Mouse (Mus musculus): ENCODE data around the gene Agmo. TPM values are rescaled to one million over a fixed set of nuclear protein-coding genes. Genes with fewer than 3 reads are reported as not detected.

The Agmo gene
- polyA plus RNA-seq, 1 experiment from 2014 or later, result 37.2 TPM

GRCm38 (mm10) chr12:37507406-37507805 is 266.0 kb downstream of the Agmo start:
- Histone ChIP-seq H3K36me3 (replicated peaks; ENCODE audit: insufficient read depth, low read length) (no peaks in the 10 kb centered on the region), H3K27me3 (ENCODE audit: insufficient read depth, low read length) (no peaks in the 10 kb centered on the region), H3K27ac (ENCODE audit: low read depth) (no peak overlapping the region), H3K9ac (replicated peaks) (no peak overlapping the region), H3K4me1 (ENCODE audit: insufficient read depth) (no peaks in the 10 kb centered on the region), H3K4me3 (ENCODE audit: low read depth, low read length) (no peak overlapping the region), H3K4me2 (ENCODE audit: low read depth, low read length) (no peak overlapping the region), H3K9me3 (ENCODE audit: low read length) (no peaks in the 10 kb centered on the region)
- no peak for ATAC-seq
- TF ChIP-seq CTCF (IDR thresholded peaks at IDR 0.05; ENCODE audit: low read depth), result no peak
- no peak for TF ChIP-seq EP300 (IDR thresholded peaks at IDR 0.05; ENCODE audit: low read depth)
- 45% methylated on average over 1 of the region's 1 CpGs for WGBS (ENCODE audit: insufficient replicate concordance)
- no peak for DNase-seq

- 76% methylated on average over 2 of the region's 2 CpGs for WGBS (ENCODE audit: insufficient replicate concordance)
- Histone ChIP-seq H3K4me2 (ENCODE audit: low read depth, low read length) (no peak overlapping the region), H3K9me3 (ENCODE audit: low read length) (no peaks in the 10 kb centered on the region), H3K4me1 (ENCODE audit: insufficient read depth) (no peaks in the 10 kb centered on the region), H3K27ac (ENCODE audit: low read depth) (no peak overlapping the region), H3K9ac (replicated peaks) (no peak overlapping the region), H3K27me3 (ENCODE audit: insufficient read depth, low read length) (no peaks in the 10 kb centered on the region), H3K36me3 (replicated peaks; ENCODE audit: insufficient read depth, low read length) (no peaks in the 10 kb centered on the region), H3K4me3 (ENCODE audit: low read depth, low read length) (no peak overlapping the region)
- DNase-seq (no peak), ATAC-seq (no peak)
- TF ChIP-seq CTCF (IDR thresholded peaks at IDR 0.05; ENCODE audit: low read depth) (no peak), EP300 (IDR thresholded peaks at IDR 0.05; ENCODE audit: low read depth) (no peak)
These were observed 266.4 kb downstream of the Agmo start for GRCm38 (mm10) chr12:37507826-37508225.

GRCm38 (mm10) chr12:37521772-37522171 is 280.3 kb downstream of the Agmo start:
- H3K9me3 ChIP-seq (ENCODE audit: low read length), result peaks cover 7% of the 10 kb centered on the region; the same call in 1 of the 2 replicates
- H3K4me3 ChIP-seq (ENCODE audit: low read depth, low read length), result no peak overlapping the region
- no peak overlapping the region for H3K9ac ChIP-seq (replicated peaks)
- no peak overlapping the region for H3K27ac ChIP-seq (ENCODE audit: low read depth)
- TF ChIP-seq CTCF (IDR thresholded peaks at IDR 0.05; ENCODE audit: low read depth) (no peak), EP300 (IDR thresholded peaks at IDR 0.05; ENCODE audit: low read depth) (no peak)
- ATAC-seq (no peak), DNase-seq (no peak)
- 48% methylated on average over 1 of the region's 1 CpGs for WGBS (ENCODE audit: insufficient replicate concordance)
- no peaks in the 10 kb centered on the region for H3K36me3 ChIP-seq (replicated peaks; ENCODE audit: insufficient read depth, low read length)
- H3K4me2 ChIP-seq (ENCODE audit: low read depth, low read length), result no peak overlapping the region
- H3K4me1 ChIP-seq (ENCODE audit: insufficient read depth), result no peaks in the 10 kb centered on the region
- no peaks in the 10 kb centered on the region for H3K27me3 ChIP-seq (ENCODE audit: insufficient read depth, low read length)

- no peak for DNase-seq
- WGBS (ENCODE audit: insufficient replicate concordance), result 67% methylated on average over 3 of the region's 3 CpGs
- Histone ChIP-seq H3K27ac (ENCODE audit: low read depth) (no peak overlapping the region), H3K9ac (replicated peaks) (no peak overlapping the region), H3K4me3 (ENCODE audit: low read depth, low read length) (no peak overlapping the region), H3K9me3 (ENCODE audit: low read length) (peaks cover 7% of the 10 kb centered on the region; the same call in 1 of the 2 replicates), H3K4me2 (ENCODE audit: low read depth, low read length) (no peak overlapping the region), H3K27me3 (ENCODE audit: insufficient read depth, low read length) (no peaks in the 10 kb centered on the region), H3K4me1 (ENCODE audit: insufficient read depth) (no peaks in the 10 kb centered on the region), H3K36me3 (replicated peaks; ENCODE audit: insufficient read depth, low read length) (no peaks in the 10 kb centered on the region)
- TF ChIP-seq EP300 (IDR thresholded peaks at IDR 0.05; ENCODE audit: low read depth), result no peak
- no peak for TF ChIP-seq CTCF (IDR thresholded peaks at IDR 0.05; ENCODE audit: low read depth)
- ATAC-seq, result no peak
These were observed 283.2 kb downstream of the Agmo start for GRCm38 (mm10) chr12:37524662-37525061.

DNA sequence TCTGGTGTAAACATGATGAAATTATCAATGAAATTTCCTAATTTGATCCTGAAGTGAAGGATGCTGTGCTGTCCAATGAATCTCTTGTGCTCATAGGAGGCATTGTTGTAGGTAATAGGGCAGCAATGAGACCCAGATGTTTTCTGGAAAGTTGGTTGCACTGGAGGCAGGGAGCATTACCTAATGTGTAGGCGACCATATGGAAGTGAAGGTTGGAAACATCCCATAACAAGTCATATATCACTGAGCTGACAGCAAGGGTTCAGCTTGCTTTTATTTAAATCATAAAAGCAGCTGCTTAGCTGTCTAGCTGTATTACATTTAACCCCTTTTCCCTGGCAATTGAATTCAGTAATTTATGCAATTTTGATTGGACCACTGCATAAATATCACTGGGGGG is 299.6 kb downstream of the Agmo start:
- Histone ChIP-seq H3K27me3 (ENCODE audit: insufficient read depth, low read length) (no peaks in the 10 kb centered on the region), H3K36me3 (replicated peaks; ENCODE audit: insufficient read depth, low read length) (no peaks in the 10 kb centered on the region), H3K4me3 (ENCODE audit: low read depth, low read length) (no peak overlapping the region), H3K4me1 (ENCODE audit: insufficient read depth) (no peaks in the 10 kb centered on the region), H3K4me2 (ENCODE audit: low read depth, low read length) (no peak overlapping the region), H3K9me3 (ENCODE audit: low read length) (no peaks in the 10 kb centered on the region), H3K27ac (ENCODE audit: low read depth) (no peak overlapping the region), H3K9ac (replicated peaks) (no peak overlapping the region)
- 73% methylated on average over 1 of the region's 1 CpGs for WGBS (ENCODE audit: insufficient replicate concordance)
- no peak for DNase-seq
- no peak for ATAC-seq
- TF ChIP-seq EP300 (IDR thresholded peaks at IDR 0.05; ENCODE audit: low read depth), result no peak
- TF ChIP-seq CTCF (IDR thresholded peaks at IDR 0.05; ENCODE audit: low read depth), result no peak

- DNase-seq (no peak), ATAC-seq (no peak)
- no peaks in the 10 kb centered on the region for H3K36me3 ChIP-seq (replicated peaks; ENCODE audit: insufficient read depth, low read length)
- H3K27me3 ChIP-seq (ENCODE audit: insufficient read depth, low read length), result no peaks in the 10 kb centered on the region
- TF ChIP-seq CTCF (IDR thresholded peaks at IDR 0.05; ENCODE audit: low read depth) (no peak), EP300 (IDR thresholded peaks at IDR 0.05; ENCODE audit: low read depth) (no peak)
- H3K4me3 ChIP-seq (ENCODE audit: low read depth, low read length), result no peak overlapping the region
- no peak overlapping the region for H3K4me2 ChIP-seq (ENCODE audit: low read depth, low read length)
- 23% methylated on average over 1 of the region's 1 CpGs for WGBS (ENCODE audit: insufficient replicate concordance)
- no peaks in the 10 kb centered on the region; the same call in 1 of the 2 replicates for H3K9me3 ChIP-seq (ENCODE audit: low read length)
- H3K4me1 ChIP-seq (ENCODE audit: insufficient read depth), result no peaks in the 10 kb centered on the region
- H3K27ac ChIP-seq (ENCODE audit: low read depth), result no peak overlapping the region
- no peak overlapping the region for H3K9ac ChIP-seq (replicated peaks)
These were observed 316.8 kb downstream of the Agmo start for GRCm38 (mm10) chr12:37558284-37558683.

Data from liver, postnatal 0 days (tissue).